ENCODE assay signal across 10 mouse cellular contexts in the genomic region with DNA sequence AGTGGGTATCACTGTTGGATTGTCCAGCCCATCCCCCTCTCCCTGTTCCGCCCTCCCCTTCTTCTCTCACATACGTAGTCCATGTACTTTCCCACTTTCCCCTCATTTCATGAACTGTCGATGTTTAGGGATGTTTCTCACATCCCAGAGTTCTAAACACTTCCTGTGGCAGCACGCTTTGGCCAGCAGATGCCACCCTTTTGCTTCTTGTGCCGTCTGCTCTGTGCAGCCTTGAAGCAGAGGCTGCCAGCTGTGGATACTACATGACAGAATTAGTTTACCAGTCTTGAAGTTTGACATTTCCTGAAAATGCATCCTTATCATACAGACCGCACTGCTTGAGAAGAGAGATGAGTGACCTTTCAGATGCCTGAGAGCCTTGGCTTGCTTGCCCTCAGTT. TPM values are rescaled to one million over a fixed set of nuclear protein-coding genes. Genes with fewer than 3 reads are reported as not detected.
A peak's percentile ranks its signal among the peaks of the same experiment; 100 is the strongest.
DNase-seq lines count a peak whose midpoint lies in the region; ATAC-seq and TF ChIP-seq lines count a peak whose summit lies in the region.
"Had no signal": no experiment of that assay in that cellular context is flagged by ENCODE, and none has a peak within 500 bp of the region (broad histone marks: within the 10 kb centered on the region; RNA-seq: fewer than 3 reads in every experiment).

No protein-coding gene starts in this region.

- H3K4me3 ChIP-seq in hindbrain, embryonic 16.5 days (ENCODE audit: low read length), result no peak overlapping the region
- H3K4me3 ChIP-seq in hindbrain, embryonic 11.5 days (ENCODE audit: low read depth, low read length), result no peak overlapping the region
- no peak overlapping the region for H3K4me3 ChIP-seq in ES-Bruce4 (ENCODE audit: low read depth, low read length)

- no peak for DNase-seq in hindbrain, embryonic 11.5 days (ENCODE audit: low spot score)
- peak; percentile 78 for DNase-seq in brain, adult 2 months (ENCODE audit: low read depth, low spot score)
- peak; percentile 41 for DNase-seq in lung, postnatal 14 days
- DNase-seq in thymus, postnatal 14 days, result no peak
- DNase-seq in urinary bladder, postnatal 10 days (ENCODE audit: low spot score), result no peak
- no peak for DNase-seq in natural killer cell, adult 2 months (ENCODE audit: low spot score in 2 of 2)

- no peaks in the 10 kb centered on the region for H3K27me3 ChIP-seq in hindbrain, embryonic 16.5 days (replicated peaks; ENCODE audit: control insufficient read depth, insufficient read depth, low read length)
- H3K27me3 ChIP-seq in hindbrain, embryonic 11.5 days (ENCODE audit: control insufficient read depth, insufficient read depth, low read length), result no peaks in the 10 kb centered on the region
- H3K27me3 ChIP-seq in ES-Bruce4 (ENCODE audit: control insufficient read depth, insufficient read depth, low read length, poor library complexity, severe bottlenecking), result no peaks in the 10 kb centered on the region

- H3K4me2 ChIP-seq in hindbrain, embryonic 16.5 days (ENCODE audit: low read length), result no peak overlapping the region
- no peak overlapping the region for H3K4me2 ChIP-seq in hindbrain, embryonic 11.5 days (replicated peaks; ENCODE audit: low read depth, low read length)

- no peak overlapping the region for H3K9ac ChIP-seq in hindbrain, embryonic 16.5 days (ENCODE audit: low read depth, low read length)
- no peak overlapping the region for H3K9ac ChIP-seq in hindbrain, embryonic 11.5 days (ENCODE audit: low read depth, low read length)
- H3K9ac ChIP-seq in ES-Bruce4 (ENCODE audit: low read depth, poor library complexity, severe bottlenecking), result no peak overlapping the region

- no peak for TF ChIP-seq POLR2A in ES-Bruce4 (IDR thresholded peaks at IDR 0.05; ENCODE audit: insufficient read depth, low read length)

- TF ChIP-seq CTCF in ES-Bruce4 (IDR thresholded peaks at IDR 0.05; ENCODE audit: low read depth, low read length), result peak; percentile 7

- peaks cover 2% of the 10 kb centered on the region for H3K4me1 ChIP-seq in hindbrain, embryonic 16.5 days (ENCODE audit: control insufficient read depth, insufficient read depth, low read depth, low read length)
- H3K4me1 ChIP-seq in hindbrain, embryonic 11.5 days (replicated peaks; ENCODE audit: control insufficient read depth, insufficient read depth, low read length), result no peaks in the 10 kb centered on the region
- H3K4me1 ChIP-seq in ES-Bruce4 (ENCODE audit: control insufficient read depth, insufficient read depth, low read length), result no peaks in the 10 kb centered on the region

- peak; percentile 45; the same call in 1 of the 2 replicates for ATAC-seq in hindbrain, embryonic 16.5 days
- no peak for ATAC-seq in hindbrain, embryonic 11.5 days (ENCODE audit: low FRiP score)

- H3K27ac ChIP-seq in hindbrain, embryonic 16.5 days (ENCODE audit: low read depth, low read length), result no peak overlapping the region
- H3K27ac ChIP-seq in hindbrain, embryonic 11.5 days (ENCODE audit: low read depth, low read length), result no peak overlapping the region
- H3K27ac ChIP-seq in ES-Bruce4 (ENCODE audit: insufficient read depth, low read length), result no peak overlapping the region
- H3K27ac ChIP-seq: macrophage had no signal

- H3K36me3 ChIP-seq in hindbrain, embryonic 16.5 days (ENCODE audit: control insufficient read depth, insufficient read depth, low read length), result 0 out of 2 replicates have a peak, but pooled peaks cover 3% of the 10 kb centered on the region
- no peaks in the 10 kb centered on the region for H3K36me3 ChIP-seq in hindbrain, embryonic 11.5 days (ENCODE audit: control insufficient read depth, insufficient read depth, low read length)
- peaks cover 11% of the 10 kb centered on the region; the same call in 1 of the 2 replicates for H3K36me3 ChIP-seq in ES-Bruce4 (ENCODE audit: control insufficient read depth, insufficient read depth, low read length, poor library complexity, severe bottlenecking)

- no peaks in the 10 kb centered on the region for H3K9me3 ChIP-seq in hindbrain, embryonic 16.5 days (ENCODE audit: control insufficient read depth, low read length)
- H3K9me3 ChIP-seq in hindbrain, embryonic 11.5 days (ENCODE audit: control insufficient read depth, low read length), result no peaks in the 10 kb centered on the region
- no peaks in the 10 kb centered on the region for H3K9me3 ChIP-seq in ES-Bruce4 (replicated peaks; ENCODE audit: control insufficient read depth, insufficient read depth, low read length, poor library complexity, severe bottlenecking)

- 64% methylated on average over 6 of the region's 6 CpGs for WGBS in hindbrain, embryonic 16.5 days
- 76% methylated on average over 6 of the region's 6 CpGs for WGBS in hindbrain, embryonic 11.5 days

- TF ChIP-seq EP300 in ES-Bruce4 (IDR thresholded peaks at IDR 0.05; ENCODE audit: insufficient read depth, low read depth, low read length), result no peak

RNA-seq across cellular contexts. Expression of a gene that starts 36.4 kb away (rescaled TPM):
- polyA plus RNA-seq in hindbrain, embryonic 16.5 days (2015; fragmentation: Nextera tagmentation; extraction: Ambion mirVana), result 2.4 and 3.1 TPM in 2 replicates
- polyA plus RNA-seq in hindbrain, embryonic 11.5 days (2014; fragmentation: Nextera tagmentation; extraction: Ambion mirVana), result 0.28 TPM in 1 of 2 replicates, not detected in the other
- polyA plus RNA-seq in ES-Bruce4 (2011; ENCODE audit: insufficient read depth, insufficient read length, low read depth, missing spikeins), result 0.22 and 0.24 TPM in 2 replicates
- polyA plus RNA-seq: macrophage had no signal

RNA-seq across cellular contexts. Expression of a gene that starts 48.0 kb away (rescaled TPM):
- not detected in 2 replicates for polyA plus RNA-seq in hindbrain, embryonic 16.5 days (2015; fragmentation: Nextera tagmentation; extraction: Ambion mirVana)
- polyA plus RNA-seq in hindbrain, embryonic 11.5 days (2014; fragmentation: Nextera tagmentation; extraction: Ambion mirVana), result not detected in 2 replicates
- polyA plus RNA-seq in ES-Bruce4 (2011; ENCODE audit: insufficient read depth, insufficient read length, low read depth, missing spikeins), result not detected in 2 replicates
- polyA plus RNA-seq: heart, embryonic 14.5 days; macrophage had no signal

RNA-seq across cellular contexts. Expression of a gene that starts 55.8 kb away (rescaled TPM):
- polyA plus RNA-seq in hindbrain, embryonic 16.5 days (2015; fragmentation: Nextera tagmentation; extraction: Ambion mirVana), result not detected in 2 replicates
- not detected in 2 replicates for polyA plus RNA-seq in hindbrain, embryonic 11.5 days (2014; fragmentation: Nextera tagmentation; extraction: Ambion mirVana)
- polyA plus RNA-seq in ES-Bruce4 (2011; ENCODE audit: insufficient read depth, insufficient read length, low read depth, missing spikeins), result not detected in 2 replicates
- polyA plus RNA-seq: heart, embryonic 14.5 days; macrophage had no signal

Comparison
In these comparisons a context has a peak if more than half of its experiments do, and no peak if none do; other contexts are left out.
1. DNase-seq: peak in brain, adult 2 months (single experiment) and lung, postnatal 14 days (single experiment); none in hindbrain, embryonic 11.5 days (single experiment), thymus, postnatal 14 days (single experiment), urinary bladder, postnatal 10 days (single experiment) and natural killer cell, adult 2 months (0 of 2).